Mouse (Mus musculus) embryonic facial prominence, embryonic 11.5 days (tissue): ENCODE data around the gene Chmp6. TPM values are rescaled to one million over a fixed set of nuclear protein-coding genes. Genes with fewer than 3 reads are reported as not detected.

Experiments used
- ATAC-seq: fragments of 200-750 bp; cut with Nextera tagmentation; replicated peaks from 2 replicates; pipeline ENCODE4 v1.8.0; 2017; ENCODE audit warnings: low read depth; ENCODE audit not compliant: insufficient number of reproducible peaks, low FRiP score, low TSS enrichment
- DNase-seq: peaks from one replicate; pipeline ENCODE4 v3.0.0-alpha.2; 2015; ENCODE audit warnings: low spot score
- H3K27ac ChIP-seq: fragments of 300-500 bp; sonication (generic); replicated peaks from 2 replicates; pipeline ENCODE4 v1.5.1; 2014; ENCODE audit warnings: mild to moderate bottlenecking, low read depth, low read length, control low read depth
- H3K27me3 ChIP-seq: fragments of 300-500 bp; sonication (generic); 2 replicates; pipeline ENCODE4 v1.6.1; 2014; ENCODE audit warnings: mild to moderate bottlenecking, low read length, moderate library complexity, mixed read lengths; ENCODE audit not compliant: control insufficient read depth, insufficient read depth
- H3K36me3 ChIP-seq: fragments of 300-500 bp; sonication (generic); replicated peaks from 2 replicates; pipeline ENCODE4 v1.6.1; 2014; ENCODE audit warnings: low read depth, mild to moderate bottlenecking, low read length, moderate library complexity, mixed read lengths; ENCODE audit not compliant: control insufficient read depth, insufficient read depth
- H3K4me1 ChIP-seq: fragments of 300-500 bp; sonication (generic); 2 replicates; pipeline ENCODE4 v1.6.1; 2014; ENCODE audit warnings: low read length, mixed read lengths; ENCODE audit not compliant: control insufficient read depth, insufficient read depth
- H3K4me2 ChIP-seq: fragments of 300-500 bp; sonication (generic); 2 replicates; pipeline ENCODE4 v1.6.1; 2014; ENCODE audit warnings: low read depth, mild to moderate bottlenecking, control low read depth, low read length, moderate library complexity
- H3K4me3 ChIP-seq: fragments of 300-500 bp; sonication (generic); 2 replicates; pipeline ENCODE4 v1.5.1; 2014; ENCODE audit warnings: low read depth, low read length, control low read depth
- H3K9ac ChIP-seq: fragments of 300-500 bp; sonication (generic); replicated peaks from 2 replicates; pipeline ENCODE4 v1.6.1; 2014; ENCODE audit warnings: mild to moderate bottlenecking, control low read depth, low read length
- H3K9me3 ChIP-seq: fragments of 300-500 bp; sonication (generic); replicated peaks from 2 replicates; pipeline ENCODE4 v1.6.1; 2016; ENCODE audit warnings: mild to moderate bottlenecking, low read length, inconsistent platforms, mixed read lengths; ENCODE audit not compliant: control insufficient read depth
- WGBS: fragments of 180-500 bp; shearing (Covaris S2); extraction: QIAGEN DNeasy Blood & Tissue Kit; methylation state at CpG from one replicate; pipeline ENCODE4 v1.1.7; 2014; 5-methylcytosine and 5-hydroxymethylcytosine counted together
- polyA plus RNA-seq: library from polyadenylated mRNA; unstranded; fragments of >200 nt; fragmentation: Nextera tagmentation; extraction: Ambion mirVana; gene quantifications from 2 replicates; pipeline ENCODE4 v1.2.1, GENCODE M21; 2014

Gene Chmp6
- polyA plus RNA-seq, 1 experiment from 2014 or later: 93.8 TPM

- Histone ChIP-seq H3K9me3 (no peaks in the 10 kb centered on the region), H3K9ac (no peak overlapping the region), H3K4me3 (no peak overlapping the region), H3K27ac (no peak overlapping the region), H3K36me3 (no peaks in the 10 kb centered on the region), H3K27me3 (no peaks in the 10 kb centered on the region), H3K4me1 (no peaks in the 10 kb centered on the region), H3K4me2 (no peak overlapping the region)
- WGBS: 17% methylated on average over 9 of the region's 9 CpGs
- DNase-seq: no peak
- ATAC-seq: no peak
These were observed 51.8 kb downstream of the Chmp6 start for GRCm38 (mm10) chr11:119965053-119965452.

GRCm38 (mm10) chr11:119966294-119966693 lies 53.1 kb downstream of the Chmp6 start:
- no peaks in the 10 kb centered on the region for H3K4me1 ChIP-seq
- no peak overlapping the region for H3K4me3 ChIP-seq
- no peak overlapping the region for H3K4me2 ChIP-seq
- H3K9me3 ChIP-seq: no peaks in the 10 kb centered on the region
- H3K9ac ChIP-seq: no peak overlapping the region
- no peaks in the 10 kb centered on the region for H3K27me3 ChIP-seq
- ATAC-seq (no peak), DNase-seq (peak; percentile 42)
- 88% methylated on average over 6 of the region's 6 CpGs for WGBS
- H3K27ac ChIP-seq: no peak overlapping the region
- H3K36me3 ChIP-seq: no peaks in the 10 kb centered on the region

GRCm38 (mm10) chr11:119967401-119967800 lies 54.2 kb downstream of the Chmp6 start:
- no peak overlapping the region for H3K27ac ChIP-seq
- ATAC-seq: no peak
- H3K36me3 ChIP-seq: no peaks in the 10 kb centered on the region
- WGBS: 75% methylated on average over 8 of the region's 8 CpGs
- no peak for DNase-seq
- no peaks in the 10 kb centered on the region for H3K9me3 ChIP-seq
- no peak overlapping the region for H3K9ac ChIP-seq
- no peak overlapping the region for H3K4me3 ChIP-seq
- H3K4me1 ChIP-seq: no peaks in the 10 kb centered on the region
- no peaks in the 10 kb centered on the region for H3K27me3 ChIP-seq
- H3K4me2 ChIP-seq: no peak overlapping the region

- 85% methylated on average over 2 of the region's 2 CpGs for WGBS
- Histone ChIP-seq H3K9me3 (no peaks in the 10 kb centered on the region), H3K4me3 (no peak overlapping the region), H3K36me3 (no peaks in the 10 kb centered on the region), H3K27me3 (no peaks in the 10 kb centered on the region), H3K4me2 (no peak overlapping the region), H3K4me1 (no peaks in the 10 kb centered on the region), H3K27ac (no peak overlapping the region), H3K9ac (no peak overlapping the region)
- no peak for ATAC-seq
- DNase-seq: no peak
These were observed 54.7 kb downstream of the Chmp6 start for GRCm38 (mm10) chr11:119967892-119968291.

Other genes starting within 250 kb of the Chmp6 start
- gene Baiap2, start 29.3 kb downstream of the Chmp6 start, polyA plus RNA-seq: 11.9 and 13.9 TPM in 2 replicates
- 1.1 and 1.2 TPM in 2 replicates for gene Aatk, start 133.7 kb downstream of the Chmp6 start, polyA plus RNA-seq
- gene Cep131, start 173.4 kb downstream of the Chmp6 start, polyA plus RNA-seq: 25.3 and 28.1 TPM in 2 replicates
- gene Tepsin, start 185.3 kb downstream of the Chmp6 start, polyA plus RNA-seq: 10.5 and 12.3 TPM in 2 replicates
- 57.5 and 61.4 TPM in 2 replicates for gene Ndufaf8, start 185.5 kb downstream of the Chmp6 start, polyA plus RNA-seq
- gene Slc38a10, start 237.9 kb downstream of the Chmp6 start, polyA plus RNA-seq: 47.8 and 50.0 TPM in 2 replicates